Mouse (Mus musculus) ES-E14 (cell line): ENCODE results near the gene Hsdl1. TPM values are rescaled to one million over a fixed set of nuclear protein-coding genes. Genes with fewer than 3 reads are reported as not detected.

ENCODE experiments used
- DNase-seq: peaks from one replicate; pipeline ENCODE4 v3.0.0-alpha.2; 2013; ENCODE audit warnings: low read depth, low spot score
- H3K27ac ChIP-seq: 2 replicates; pipeline ENCODE4 v1.5.1; 2012; ENCODE audit warnings: low read depth, mild to moderate bottlenecking, low read length, moderate library complexity, mixed read lengths; ENCODE audit not compliant: poor library complexity, insufficient read depth, severe bottlenecking
- H3K36me3 ChIP-seq: 2 replicates; pipeline ENCODE4 v1.6.1; 2012; ENCODE audit warnings: mild to moderate bottlenecking, low read length, moderate library complexity, mixed read lengths; ENCODE audit not compliant: control insufficient read depth, poor library complexity, insufficient read depth, severe bottlenecking
- H3K4me1 ChIP-seq, 2 experiments: fragments of 150-350 bp in 1 of 2; sonication (generic) in 1 of 2; 2 replicates each; pipeline ENCODE4 v1.6.1; 2012; ENCODE audit warnings: low read length in 2 of 2, mild to moderate bottlenecking in 1 of 2, mixed read lengths in 1 of 2; ENCODE audit not compliant: control insufficient read depth in 2 of 2, insufficient read depth in 2 of 2, poor library complexity in 1 of 2
- H3K4me3 ChIP-seq, 2 experiments: fragments of 150-350 bp in 1 of 2; sonication (generic) in 1 of 2; 2 replicates each; pipeline ENCODE4 v1.5.1; 2012; ENCODE audit warnings: low read length in 2 of 2, low read depth in 1 of 2, mild to moderate bottlenecking in 1 of 2, mixed read lengths in 1 of 2; ENCODE audit not compliant: insufficient read depth in 1 of 2, poor library complexity in 1 of 2, severe bottlenecking in 1 of 2
- H3K9ac ChIP-seq: 2 replicates; pipeline ENCODE4 v1.6.1; 2012; ENCODE audit warnings: low read depth, mild to moderate bottlenecking, low read length, mixed read lengths; ENCODE audit not compliant: poor library complexity, insufficient read depth, severe bottlenecking
- H3K9me3 ChIP-seq: fragments of 150-350 bp; sonication (generic); 2 replicates; pipeline ENCODE4 v1.6.1; 2012; ENCODE audit warnings: low read depth, mild to moderate bottlenecking, low read length; ENCODE audit not compliant: control insufficient read depth, insufficient read depth
- CHD2 ChIP-seq: IDR thresholded peaks from 2 replicates; pipeline ENCODE4 v1.6.1; 2014; ENCODE audit warnings: mild to moderate bottlenecking, low read depth, low read length, inconsistent platforms
- HCFC1 ChIP-seq: IDR thresholded peaks from 2 replicates; pipeline ENCODE4 v1.6.1; 2012; ENCODE audit warnings: low read length, inconsistent platforms, borderline replicate concordance; ENCODE audit not compliant: insufficient read depth
- MAFK ChIP-seq: IDR thresholded peaks from 2 replicates; pipeline ENCODE4 v1.6.1; 2014; ENCODE audit warnings: mild to moderate bottlenecking, low read depth, low read length, inconsistent platforms; ENCODE audit not compliant: insufficient read depth
- ZC3H11A ChIP-seq: IDR thresholded peaks from 2 replicates; pipeline ENCODE4 v1.6.1; 2012; ENCODE audit warnings: low read depth, mild to moderate bottlenecking, inconsistent platforms, low read length, borderline replicate concordance
- ZNF384 ChIP-seq: IDR thresholded peaks from 2 replicates; pipeline ENCODE4 v1.6.1; 2012; ENCODE audit warnings: low read depth, low read length, inconsistent platforms
- in situ Hi-C, 2 experiments: fragments of 600-800 bp; cut with MboI; formaldehyde crosslinking; loops; one replicate each; pipeline ENCODE4 v1.15.1; 2025; ENCODE audit warnings: low sequenced_read_pairs in 2 of 2, inconsistent platforms in 1 of 2; ENCODE audit not compliant: unreplicated experiment in 2 of 2
- total RNA-seq: library from RNA; depleted of rRNA; stranded (reverse); fragments of 300-350 nt; gene quantifications from 2 replicates; pipeline ENCODE4 v1.2.3, GENCODE M21; 2012

Gene Hsdl1
- total RNA-seq, 1 experiment: 19.7 TPM

DNA sequence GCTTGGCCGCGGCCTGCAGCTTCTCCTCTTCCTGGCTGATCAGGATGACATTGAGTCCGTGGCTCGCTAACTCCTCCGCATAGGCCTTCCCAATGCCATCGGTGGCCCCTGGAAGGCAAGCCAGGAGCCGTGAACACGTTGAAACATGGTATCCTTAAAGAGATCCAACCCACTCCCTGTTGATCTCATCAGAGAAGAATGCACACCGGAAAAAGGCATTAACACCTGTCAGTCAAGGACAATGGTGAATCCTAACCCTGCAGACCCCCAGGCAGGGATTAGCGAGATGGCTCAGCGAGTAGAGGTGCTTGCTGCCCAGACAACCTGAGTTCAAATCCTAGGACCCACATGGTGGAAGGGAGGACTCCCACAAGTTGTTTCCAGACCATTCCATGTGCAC is 8.6 kb downstream of the Hsdl1 start:
- H3K4me1 ChIP-seq: peaks cover 3 to 11% of the 10 kb centered on the region in 2 experiments; a peak in 2 of 4 replicates
- peaks cover 22% of the 10 kb centered on the region; the same call in 1 of the 2 replicates for H3K36me3 ChIP-seq
- H3K9me3 ChIP-seq: no peaks in the 10 kb centered on the region
- H3K4me3 ChIP-seq: peak overlapping the region in 1 of 2 experiments; percentile 40; a peak in 1 of 4 replicates
- in situ Hi-C loops: no loop called here
- H3K9ac ChIP-seq: peak overlapping the region; percentile 20; the same call in 1 of the 2 replicates
- H3K27ac ChIP-seq: peak overlapping the region; percentile 5; the same call in 1 of the 2 replicates
- TF ChIP-seq ZNF384 (no peak), CHD2 (no peak), HCFC1 (no peak), ZC3H11A (no peak), MAFK (no peak)
- peak; percentile 53 for DNase-seq

GRCm38 (mm10) chr8:119563849-119564251 is 11.1 kb downstream of the Hsdl1 start:
- TF ChIP-seq CHD2 (no peak), ZC3H11A (no peak), MAFK (no peak), ZNF384 (no peak), HCFC1 (no peak)
- Histone ChIP-seq H3K27ac (no peak overlapping the region), H3K36me3 (peaks cover 22% of the 10 kb centered on the region; the same call in 1 of the 2 replicates), H3K4me3 (no peak overlapping the region), H3K9ac (no peak overlapping the region), H3K9me3 (no peaks in the 10 kb centered on the region), H3K4me1 (peaks cover 3 to 12% of the 10 kb centered on the region in 2 experiments; a peak in 2 of 4 replicates)
- no peak for DNase-seq
- in situ Hi-C loops: no loop called here

GRCm38 (mm10) chr8:119559402-119559720 is 15.6 kb downstream of the Hsdl1 start:
- Histone ChIP-seq H3K4me1 (peaks cover 0 to 8% of the 10 kb centered on the region in 2 experiments; a peak in 1 of 4 replicates), H3K9me3 (no peaks in the 10 kb centered on the region), H3K4me3 (peak overlapping the region in 1 of 2 experiments; percentile 34; a peak in 1 of 4 replicates), H3K36me3 (peaks cover 15% of the 10 kb centered on the region; the same call in 1 of the 2 replicates), H3K9ac (peak overlapping the region; percentile 67), H3K27ac (no peak overlapping the region)
- no peak for DNase-seq
- in situ Hi-C loops: no loop called here
- TF ChIP-seq ZNF384: no peak
- no peak for TF ChIP-seq CHD2
- no peak for TF ChIP-seq ZC3H11A
- TF ChIP-seq MAFK: no peak
- no peak for TF ChIP-seq HCFC1

DNA sequence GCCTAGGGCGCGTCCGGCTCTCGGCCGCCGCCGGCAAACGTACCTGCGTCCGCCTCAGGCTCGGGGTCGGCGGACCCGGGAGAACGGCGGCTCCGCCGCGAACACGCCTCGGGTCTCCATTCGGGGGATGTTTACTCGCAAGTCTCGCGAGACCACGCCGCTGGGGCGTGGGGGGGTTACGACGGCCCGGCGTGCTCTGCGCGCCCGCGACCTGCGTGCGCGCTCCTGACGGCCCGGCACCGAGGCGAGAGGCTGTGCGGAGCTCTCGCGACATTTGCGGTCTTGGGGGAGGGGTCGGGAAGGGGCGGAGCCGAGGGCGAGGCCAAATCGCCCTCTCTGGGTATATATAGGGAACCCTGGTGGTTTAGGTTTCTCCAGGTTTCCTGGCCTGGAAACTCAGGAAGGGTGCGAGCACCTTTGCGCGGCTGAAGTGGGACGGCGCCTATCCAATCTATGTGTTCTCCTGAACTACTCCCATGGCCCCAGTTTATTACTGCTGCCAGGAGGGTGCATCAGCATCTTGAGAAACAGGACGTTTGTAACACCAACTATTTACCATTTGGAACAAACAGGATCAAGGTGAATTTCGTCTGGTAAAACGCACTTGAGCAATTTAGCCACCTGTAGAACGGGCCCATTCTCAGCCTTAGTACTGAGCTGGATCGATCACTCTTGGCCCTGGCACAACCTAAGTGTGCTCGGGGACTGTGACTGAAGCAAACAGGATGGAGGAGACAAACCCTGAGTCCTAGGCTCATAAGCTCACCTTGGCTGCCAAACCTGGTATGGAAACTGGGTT is 16.2 kb downstream of the Hsdl1 start, which contains the start of gene Mbtps1:
TSS of gene Mbtps1 (minus strand) at position 133 of the 799 bp plus-strand sequence.
- Histone ChIP-seq H3K9me3 (no peaks in the 10 kb centered on the region), H3K4me3 (peak within 1 kb of the TSS; percentile 87 to 95), H3K9ac (peak within 1 kb of the TSS; percentile 99), H3K27ac (peak within 1 kb of the TSS; percentile 80), H3K4me1 (peaks cover 0 to 8% of the 10 kb centered on the region in 2 experiments; a peak in 1 of 4 replicates), H3K36me3 (peaks cover 10% of the 10 kb centered on the region; the same call in 1 of the 2 replicates)
- peak; percentile 93 for DNase-seq
- TF ChIP-seq CHD2 (peak; percentile 97), MAFK (no peak)
- in situ Hi-C loops: no loop called here
